Mouse (Mus musculus) lung, postnatal 0 days (tissue): ENCODE measurements around the gene Crtc3.

ENCODE experiments used
- CTCF ChIP-seq: IDR thresholded peaks from 2 replicates; pipeline ENCODE4 v1.5.1; 2016; ENCODE audit warnings: antibody characterized with exemption, mild to moderate bottlenecking
- EP300 ChIP-seq: IDR thresholded peaks from 2 replicates; pipeline ENCODE4 v1.6.1; 2016; ENCODE audit warnings: antibody characterized with exemption, mild to moderate bottlenecking, control low read depth

DNA sequence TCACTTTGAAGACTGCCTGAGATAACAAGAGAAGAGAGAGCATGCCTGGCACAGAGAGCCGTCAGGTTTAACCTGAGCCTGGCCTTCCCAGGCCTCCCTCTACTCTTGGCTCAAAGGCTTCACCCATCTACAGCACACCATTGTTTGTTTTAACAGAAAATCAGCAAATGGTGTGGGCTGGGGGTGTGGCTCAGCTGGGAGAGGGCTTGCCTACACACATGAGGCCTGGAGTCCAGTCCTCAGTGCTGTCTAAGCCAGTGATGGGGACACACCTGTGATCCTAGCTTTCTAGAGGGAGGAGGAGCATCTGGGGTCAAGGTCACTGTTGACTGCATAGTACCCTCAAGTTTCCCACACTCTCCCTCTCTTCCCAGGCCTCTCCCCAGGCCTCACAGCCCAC, 6.0 kb downstream of the Crtc3 start:
- no peak for TF ChIP-seq EP300
- no peak for TF ChIP-seq CTCF
